Mouse (Mus musculus) gastrocnemius, adult 8-10 months (tissue): Measurements from ENCODE around the gene Btbd35f6. TPM values are rescaled to one million over a fixed set of nuclear protein-coding genes. Genes with fewer than 3 reads are reported as not detected.
"Not testable (repeated sequence)": the region's sequence is repeated elsewhere in the genome, so short reads cannot be mapped to it uniquely, and the experiment has no call there.

ENCODE experiments used
- DNase-seq, 2 experiments: peaks; one replicate each; pipeline ENCODE4 v3.0.0; 2022; ENCODE audit warnings: low spot score in 2 of 2
- total RNA-seq, 4 experiments: library from RNA; stranded (reverse); gene quantifications; 2 replicates each; pipeline ENCODE4 v1.2.4; 2022

Gene Btbd35f6
- total RNA-seq: not detected

GRCm38 (mm10) chrX:33956440-33956839, at the start of gene Btbd35f6:
Gene Btbd35f6, minus strand, starts transcription at chrX:33956540.
- DNase-seq: not testable (repeated sequence)

DNA sequence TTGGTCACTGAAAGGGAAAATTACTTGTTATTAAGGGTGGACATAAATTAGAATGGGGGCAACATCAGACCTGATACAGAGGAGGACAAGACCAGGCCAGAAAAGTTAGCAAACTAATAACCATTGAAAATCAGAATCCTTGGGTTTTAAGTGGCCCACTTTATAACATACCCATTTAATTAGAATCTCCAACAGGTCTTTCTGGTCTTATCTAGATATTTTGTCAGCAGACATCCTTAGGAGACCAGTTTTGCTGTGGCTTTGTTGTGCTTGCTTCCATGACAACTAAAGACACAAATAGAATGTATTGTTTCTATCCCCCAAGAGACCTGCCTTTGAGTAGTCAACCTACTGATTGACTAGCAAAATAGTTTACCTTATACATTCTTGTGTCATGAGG, 30.4 kb upstream of the Btbd35f6 start, which contains the start of gene Gm21870:
TSS of gene Gm21870 (minus strand) at position 101 of the 400 bp plus-strand sequence.
- DNase-seq: not testable (repeated sequence)

GRCm38 (mm10) chrX:33930216-33930615, 26.1 kb downstream of the Btbd35f6 start:
- not testable (repeated sequence) for DNase-seq

- DNase-seq: not testable (repeated sequence)
Measured at GRCm38 (mm10) chrX:33928225-33928624, 28.1 kb downstream of the Btbd35f6 start.

GRCm38 (mm10) chrX:33926344-33926743, 30.0 kb downstream of the Btbd35f6 start:
- DNase-seq: not testable (repeated sequence)

GRCm38 (mm10) chrX:33925420-33925819, 30.9 kb downstream of the Btbd35f6 start:
- DNase-seq: not testable (repeated sequence)

Other genes starting within 250 kb of the Btbd35f6 start
- not detected for gene Gm21870, start 30.3 kb upstream of the Btbd35f6 start, total RNA-seq
- gene Btbd35f9, start 205.0 kb upstream of the Btbd35f6 start, total RNA-seq: not detected